Mouse (Mus musculus): ENCODE data around the gene Slc51a. TPM values are rescaled to one million over a fixed set of nuclear protein-coding genes. Genes with fewer than 3 reads are reported as not detected.
"Not testable (repeated sequence)": the region's sequence is repeated elsewhere in the genome, so short reads cannot be mapped to it uniquely, and the experiment has no call there.

Gene Slc51a
- polyA plus RNA-seq, 1 experiment from 2014 or later: 0.41 TPM

DNA sequence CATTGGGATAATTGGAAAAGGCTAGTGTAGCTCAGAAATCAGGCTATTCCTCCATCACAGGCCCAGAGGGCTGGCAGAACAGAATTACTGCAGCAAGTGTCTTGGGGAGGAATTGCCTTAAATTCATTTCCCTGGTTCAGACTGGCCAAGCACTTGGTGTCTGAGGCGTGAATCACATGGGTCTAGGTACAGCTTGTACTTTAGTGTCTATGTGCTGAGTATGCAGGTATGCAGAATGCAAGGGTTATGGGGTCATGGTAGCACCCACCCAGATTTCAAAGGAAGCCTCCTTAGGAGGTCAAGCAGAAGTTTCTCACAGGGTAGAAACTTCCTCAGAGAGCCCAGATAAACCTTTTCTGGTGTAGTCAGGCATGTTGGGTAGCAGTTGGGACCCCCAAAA, 42.1 kb downstream of the Slc51a start:
- TF ChIP-seq CTCF (IDR thresholded peaks at IDR 0.05) (no peak), EP300 (IDR thresholded peaks at IDR 0.05) (no peak)
- Histone ChIP-seq H3K4me1 (ENCODE audit: insufficient read depth, low read depth, low read length) (no peaks in the 10 kb centered on the region), H3K4me3 (ENCODE audit: low read depth, low read length) (no peak overlapping the region), H3K27ac (ENCODE audit: low read length) (no peak overlapping the region), H3K9ac (replicated peaks; ENCODE audit: low read depth) (no peak overlapping the region), H3K27me3 (replicated peaks; ENCODE audit: insufficient read depth, low read length) (no peaks in the 10 kb centered on the region), H3K9me3 (ENCODE audit: low read length) (no peaks in the 10 kb centered on the region), H3K36me3 (ENCODE audit: insufficient read depth, low read length) (no peaks in the 10 kb centered on the region), H3K4me2 (replicated peaks; ENCODE audit: low read depth, low read length) (no peak overlapping the region)
- ATAC-seq: no peak
- no peak for DNase-seq (ENCODE audit: low spot score)
- WGBS: 89% methylated on average over 1 of the region's 1 CpGs

DNA sequence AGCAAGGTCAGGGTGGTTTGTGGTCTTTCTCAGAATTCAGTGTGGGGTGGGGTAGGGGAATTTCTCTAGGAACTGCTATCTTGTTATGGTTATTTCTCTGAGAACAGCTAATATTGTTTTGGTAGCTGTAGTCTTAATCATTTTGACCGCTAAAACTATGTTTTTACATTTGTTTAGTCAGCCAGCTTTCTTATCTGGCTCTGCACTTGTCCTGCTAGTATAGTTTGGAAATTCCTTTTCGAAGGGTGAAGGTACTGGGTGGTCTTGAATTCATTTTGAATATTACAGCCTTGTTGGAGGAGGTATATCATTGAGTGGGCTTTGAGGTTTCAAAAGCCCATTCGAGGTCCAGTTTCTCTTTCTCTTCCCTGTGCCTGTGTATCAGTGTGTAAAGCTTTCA, 43.1 kb downstream of the Slc51a start:
- not testable (repeated sequence) for ATAC-seq; H3K4me2 ChIP-seq (replicated peaks; ENCODE audit: low read depth, low read length); H3K9me3 ChIP-seq (ENCODE audit: low read length); DNase-seq (ENCODE audit: low spot score); H3K4me3 ChIP-seq (ENCODE audit: low read depth, low read length); H3K27me3 ChIP-seq (replicated peaks; ENCODE audit: insufficient read depth, low read length); H3K27ac ChIP-seq (ENCODE audit: low read length); H3K4me1 ChIP-seq (ENCODE audit: insufficient read depth, low read depth, low read length); H3K36me3 ChIP-seq (ENCODE audit: insufficient read depth, low read length); H3K9ac ChIP-seq (replicated peaks; ENCODE audit: low read depth)
- WGBS: 66% methylated on average over 3 of the region's 3 CpGs

DNA sequence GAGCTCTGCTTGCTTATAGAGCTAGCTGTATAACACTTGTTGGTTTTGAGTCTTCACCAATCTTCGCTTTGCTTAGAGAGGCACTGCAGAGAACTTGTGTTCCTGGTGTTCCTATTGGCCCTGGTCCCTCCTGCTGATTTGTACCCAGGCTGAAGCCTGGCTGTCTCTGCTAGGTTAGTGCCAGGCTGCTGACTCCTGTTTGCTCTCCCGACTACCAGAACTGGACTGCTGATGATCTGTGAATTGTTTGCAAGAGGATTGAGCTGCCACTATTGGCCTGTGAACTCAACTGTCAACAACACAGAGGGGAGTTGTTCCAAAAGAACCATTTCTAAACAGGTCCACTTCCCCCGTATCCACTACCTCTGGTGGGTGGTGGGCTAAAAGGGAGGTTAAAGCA, 46.2 kb downstream of the Slc51a start:
- H3K4me3 ChIP-seq (ENCODE audit: low read depth, low read length): no peak overlapping the region
- H3K36me3 ChIP-seq (ENCODE audit: insufficient read depth, low read length): no peaks in the 10 kb centered on the region
- no peaks in the 10 kb centered on the region for H3K9me3 ChIP-seq (ENCODE audit: low read length)
- DNase-seq (ENCODE audit: low spot score) (no peak), ATAC-seq (no peak)
- 82% methylated on average over 3 of the region's 3 CpGs for WGBS
- TF ChIP-seq EP300 (IDR thresholded peaks at IDR 0.05) (no peak), CTCF (IDR thresholded peaks at IDR 0.05) (no peak)
- H3K27ac ChIP-seq (ENCODE audit: low read length): no peak overlapping the region
- no peaks in the 10 kb centered on the region for H3K4me1 ChIP-seq (ENCODE audit: insufficient read depth, low read depth, low read length)
- H3K4me2 ChIP-seq (replicated peaks; ENCODE audit: low read depth, low read length): no peak overlapping the region
- H3K27me3 ChIP-seq (replicated peaks; ENCODE audit: insufficient read depth, low read length): no peaks in the 10 kb centered on the region
- H3K9ac ChIP-seq (replicated peaks; ENCODE audit: low read depth): no peak overlapping the region

DNA sequence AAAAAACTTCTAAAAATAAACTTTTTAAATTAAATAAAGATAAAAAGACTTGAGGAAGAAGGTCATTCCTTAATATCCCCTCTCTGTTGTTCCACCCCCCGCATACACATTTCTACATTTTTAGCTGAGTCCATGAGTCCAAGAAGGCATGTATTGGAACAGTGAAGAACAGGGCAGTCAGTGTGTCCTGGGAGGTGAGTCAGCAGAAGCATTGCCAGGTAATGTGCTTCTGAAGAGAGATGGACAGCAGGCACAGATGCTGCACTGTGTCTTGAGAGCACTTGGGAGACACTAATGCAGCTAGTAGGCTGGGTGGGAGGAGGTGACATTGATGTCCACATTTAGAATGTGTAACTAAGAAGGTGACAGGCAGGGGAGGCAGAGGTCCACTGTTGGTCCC, 50.4 kb downstream of the Slc51a start:
- no peaks in the 10 kb centered on the region for H3K36me3 ChIP-seq (ENCODE audit: insufficient read depth, low read length)
- 95% methylated on average over 1 of the region's 1 CpGs for WGBS
- H3K4me3 ChIP-seq (ENCODE audit: low read depth, low read length): no peak overlapping the region
- ATAC-seq (no peak), DNase-seq (ENCODE audit: low spot score) (no peak)
- no peak overlapping the region for H3K27ac ChIP-seq (ENCODE audit: low read length)
- H3K4me2 ChIP-seq (replicated peaks; ENCODE audit: low read depth, low read length): no peak overlapping the region
- TF ChIP-seq EP300 (IDR thresholded peaks at IDR 0.05): no peak
- no peak for TF ChIP-seq CTCF (IDR thresholded peaks at IDR 0.05)
- H3K9me3 ChIP-seq (ENCODE audit: low read length): no peaks in the 10 kb centered on the region
- H3K4me1 ChIP-seq (ENCODE audit: insufficient read depth, low read depth, low read length): no peaks in the 10 kb centered on the region
- no peak overlapping the region for H3K9ac ChIP-seq (replicated peaks; ENCODE audit: low read depth)
- H3K27me3 ChIP-seq (replicated peaks; ENCODE audit: insufficient read depth, low read length): no peaks in the 10 kb centered on the region

DNA sequence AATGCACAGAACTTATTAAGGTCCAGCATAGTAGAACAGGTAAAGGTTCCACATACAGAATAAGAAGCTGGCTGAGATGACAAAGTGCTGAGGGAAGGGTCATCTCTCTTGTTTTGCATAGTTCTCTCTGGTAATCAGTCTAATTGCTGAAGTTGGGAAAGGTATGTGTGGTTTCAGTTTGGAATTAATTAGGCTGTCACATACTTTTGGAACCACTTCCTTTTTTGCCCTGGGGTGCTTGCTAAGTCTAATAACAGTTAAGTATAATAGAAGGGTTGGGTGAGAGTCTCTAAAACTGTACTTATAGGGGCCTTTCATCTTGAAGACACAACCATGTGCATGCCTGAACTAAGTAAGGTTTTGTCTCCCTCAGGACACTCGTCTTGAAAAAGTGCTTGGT, 51.0 kb downstream of the Slc51a start:
- no peaks in the 10 kb centered on the region for H3K36me3 ChIP-seq (ENCODE audit: insufficient read depth, low read length)
- no peaks in the 10 kb centered on the region for H3K27me3 ChIP-seq (replicated peaks; ENCODE audit: insufficient read depth, low read length)
- H3K27ac ChIP-seq (ENCODE audit: low read length): no peak overlapping the region
- 52% methylated on average over 1 of the region's 1 CpGs for WGBS
- no peak overlapping the region for H3K4me2 ChIP-seq (replicated peaks; ENCODE audit: low read depth, low read length)
- no peak overlapping the region for H3K9ac ChIP-seq (replicated peaks; ENCODE audit: low read depth)
- TF ChIP-seq EP300 (IDR thresholded peaks at IDR 0.05) (no peak), CTCF (IDR thresholded peaks at IDR 0.05) (no peak)
- no peaks in the 10 kb centered on the region for H3K4me1 ChIP-seq (ENCODE audit: insufficient read depth, low read depth, low read length)
- DNase-seq (ENCODE audit: low spot score) (no peak), ATAC-seq (no peak)
- H3K4me3 ChIP-seq (ENCODE audit: low read depth, low read length): no peak overlapping the region
- no peaks in the 10 kb centered on the region for H3K9me3 ChIP-seq (ENCODE audit: low read length)

DNA sequence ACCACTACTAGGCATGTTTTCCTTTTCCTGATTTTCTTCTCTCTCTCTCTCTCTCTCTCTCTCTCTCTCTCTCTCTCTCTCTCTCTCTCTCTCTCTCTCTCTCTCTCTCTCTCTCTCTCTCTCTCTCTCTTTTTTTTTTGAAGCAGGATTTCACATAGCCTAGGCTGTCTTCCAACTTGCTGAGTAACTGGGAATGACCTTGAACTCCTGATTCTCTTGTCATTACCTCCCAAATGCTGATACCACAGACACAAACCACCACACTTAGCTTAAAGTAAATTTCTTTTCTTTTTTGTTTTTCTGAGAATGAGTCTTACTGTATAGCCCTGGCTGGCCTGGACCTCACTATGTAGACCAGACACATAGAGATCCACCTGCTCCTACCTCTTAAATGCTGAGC, 53.0 kb downstream of the Slc51a start:
- Histone ChIP-seq H3K4me3 (ENCODE audit: low read depth, low read length) (no peak overlapping the region), H3K27me3 (replicated peaks; ENCODE audit: insufficient read depth, low read length) (no peaks in the 10 kb centered on the region), H3K4me1 (ENCODE audit: insufficient read depth, low read depth, low read length) (no peaks in the 10 kb centered on the region), H3K4me2 (replicated peaks; ENCODE audit: low read depth, low read length) (no peak overlapping the region), H3K27ac (ENCODE audit: low read length) (0 out of 2 replicates have a peak overlapping the region, but pooled peaks have one; percentile 14), H3K36me3 (ENCODE audit: insufficient read depth, low read length) (no peaks in the 10 kb centered on the region), H3K9me3 (ENCODE audit: low read length) (no peaks in the 10 kb centered on the region), H3K9ac (replicated peaks; ENCODE audit: low read depth) (no peak overlapping the region)
- no peak for DNase-seq (ENCODE audit: low spot score)
- no peak for TF ChIP-seq EP300 (IDR thresholded peaks at IDR 0.05)
- TF ChIP-seq CTCF (IDR thresholded peaks at IDR 0.05): no peak
- no peak for ATAC-seq

DNA sequence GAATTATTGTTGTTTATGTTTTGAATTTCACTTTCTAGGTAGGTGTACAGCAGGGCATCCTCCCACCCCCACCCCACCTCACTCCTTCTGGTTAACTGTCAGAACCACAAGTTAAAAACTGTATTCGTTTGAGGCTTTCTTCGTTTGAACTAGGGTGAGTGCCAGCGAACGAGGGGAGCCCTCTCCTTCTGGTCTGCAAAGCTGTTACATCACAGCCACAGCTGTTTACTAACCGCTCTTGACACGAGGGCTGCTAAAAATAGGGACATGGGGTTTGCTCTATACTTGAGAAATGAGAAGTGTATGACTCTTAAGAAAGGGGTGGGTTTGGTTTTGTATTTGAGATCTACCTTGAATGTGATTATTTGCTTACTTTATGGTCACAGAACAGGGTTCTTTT, 53.6 kb downstream of the Slc51a start:
- H3K27me3 ChIP-seq (replicated peaks; ENCODE audit: insufficient read depth, low read length): no peaks in the 10 kb centered on the region
- no peak overlapping the region for H3K4me3 ChIP-seq (ENCODE audit: low read depth, low read length)
- ATAC-seq: peak; percentile 76
- H3K36me3 ChIP-seq (ENCODE audit: insufficient read depth, low read length): no peaks in the 10 kb centered on the region
- no peaks in the 10 kb centered on the region for H3K9me3 ChIP-seq (ENCODE audit: low read length)
- H3K27ac ChIP-seq (ENCODE audit: low read length): peak overlapping the region; percentile 39; the same call in 1 of the 2 replicates
- no peaks in the 10 kb centered on the region for H3K4me1 ChIP-seq (ENCODE audit: insufficient read depth, low read depth, low read length)
- H3K9ac ChIP-seq (replicated peaks; ENCODE audit: low read depth): no peak overlapping the region
- DNase-seq (ENCODE audit: low spot score): peak; percentile 96
- TF ChIP-seq EP300 (IDR thresholded peaks at IDR 0.05) (peak; percentile 95), CTCF (IDR thresholded peaks at IDR 0.05) (no peak)
- peak overlapping the region; percentile 18 for H3K4me2 ChIP-seq (replicated peaks; ENCODE audit: low read depth, low read length)
- WGBS: 19% methylated on average over 6 of the region's 6 CpGs
